Mouse (Mus musculus): Measurements from ENCODE around the gene Alg14. TPM values are rescaled to one million over a fixed set of nuclear protein-coding genes. Genes with fewer than 3 reads are reported as not detected.

Gene Alg14
- total RNA-seq, 2 experiments from 2014 or later = 31.8 to 32.1 TPM

DNA sequence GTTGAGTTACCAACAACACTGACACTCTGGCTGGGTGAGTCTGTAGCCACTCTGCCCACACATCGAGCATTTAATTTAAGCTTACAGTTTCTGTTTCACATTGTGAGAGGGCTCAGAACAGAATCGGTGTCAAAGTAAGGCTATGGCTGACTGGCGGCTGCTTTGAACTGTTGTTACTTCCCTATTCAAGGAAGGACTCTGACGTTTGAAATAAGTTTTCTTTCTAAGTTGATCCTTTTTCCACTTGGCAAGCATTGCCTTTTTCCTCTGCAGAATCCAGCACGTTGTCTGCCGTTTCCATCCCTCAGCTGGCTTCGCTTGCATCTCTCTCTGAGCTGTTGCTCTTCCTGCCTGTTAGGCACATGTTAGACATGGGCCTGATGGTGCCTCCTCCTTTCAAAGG lies 38.7 kb downstream of the Alg14 start:
- no peak for DNase-seq (ENCODE audit: low spot score in 2 of 2)

DNA sequence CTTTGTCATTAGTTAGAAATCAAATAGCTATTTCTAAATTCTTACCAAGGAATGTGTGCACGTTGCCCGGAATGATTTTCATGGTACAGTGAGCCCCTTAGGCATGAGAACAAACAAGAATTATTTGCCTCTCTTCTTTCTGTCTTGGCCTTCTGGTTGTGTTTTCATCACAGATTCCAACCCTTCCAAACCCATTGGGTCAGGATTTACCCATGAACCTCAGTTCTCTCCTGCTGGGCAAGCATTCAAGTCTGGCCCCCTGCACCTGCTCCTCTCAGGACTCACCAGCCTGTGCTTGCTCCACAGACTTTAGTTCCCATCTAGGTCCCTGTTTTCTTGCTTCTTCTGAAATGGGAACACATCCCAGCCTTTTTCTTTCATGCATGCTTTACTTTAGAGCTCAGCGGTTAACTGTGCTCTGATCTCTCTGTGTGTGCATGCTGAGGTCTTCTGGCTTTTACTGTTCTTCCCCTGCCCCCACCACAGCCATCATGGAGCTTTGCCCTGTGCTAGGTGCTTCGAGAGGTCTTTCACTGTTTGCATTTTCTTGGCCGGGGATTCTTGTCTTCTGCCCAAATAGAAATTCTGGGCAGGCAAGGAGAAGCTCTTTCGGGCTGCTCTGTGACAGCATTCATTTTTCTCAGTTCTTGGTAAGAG lies 44.8 kb downstream of the Alg14 start:
- DNase-seq (ENCODE audit: low spot score in 2 of 2) = no peak

DNA sequence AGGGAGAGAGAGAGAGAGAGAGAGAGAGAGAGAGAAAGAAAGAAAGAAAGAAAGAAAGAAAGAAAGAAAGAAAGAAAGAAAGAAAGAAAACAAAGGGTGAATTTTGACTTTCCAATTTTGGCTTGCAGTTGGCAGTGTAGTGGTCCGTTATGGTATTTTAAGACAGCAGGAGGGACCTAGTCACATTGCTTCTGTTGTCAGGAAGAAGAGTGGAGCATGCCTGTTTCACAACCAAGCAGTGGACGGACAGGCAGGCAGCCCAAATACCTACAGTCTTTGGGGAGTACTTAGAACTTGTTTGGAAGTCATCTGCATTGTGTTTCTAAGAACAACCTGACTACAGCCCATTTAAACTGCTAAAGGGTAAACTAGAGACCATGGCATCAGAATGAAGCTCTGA lies 47.1 kb downstream of the Alg14 start:
- DNase-seq (ENCODE audit: low spot score in 2 of 2) = no peak

DNA sequence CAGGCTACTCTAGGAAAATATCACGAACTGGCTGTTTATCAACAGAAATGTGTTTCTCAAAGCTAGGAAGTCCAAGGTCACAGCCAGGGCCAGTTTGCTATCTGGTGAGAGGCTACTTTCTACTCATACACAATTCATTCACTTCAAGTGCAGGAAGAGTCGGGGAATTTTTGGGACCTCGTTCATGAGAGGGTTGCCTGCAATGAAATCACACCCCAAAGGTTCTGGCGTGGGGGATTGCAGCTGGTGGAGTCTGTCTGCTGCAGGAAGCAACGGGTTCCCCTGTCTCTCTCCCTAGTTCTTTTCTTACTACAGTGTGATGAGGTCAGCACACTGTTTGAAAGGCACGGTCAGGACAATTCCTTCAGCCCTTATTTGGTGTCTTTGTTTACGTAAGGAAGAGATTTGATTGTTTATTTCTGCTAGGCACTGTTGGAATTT lies 48.8 kb downstream of the Alg14 start:
- DNase-seq (ENCODE audit: low spot score in 2 of 2) = peak in 1 of 2 experiments; percentile 46

DNA sequence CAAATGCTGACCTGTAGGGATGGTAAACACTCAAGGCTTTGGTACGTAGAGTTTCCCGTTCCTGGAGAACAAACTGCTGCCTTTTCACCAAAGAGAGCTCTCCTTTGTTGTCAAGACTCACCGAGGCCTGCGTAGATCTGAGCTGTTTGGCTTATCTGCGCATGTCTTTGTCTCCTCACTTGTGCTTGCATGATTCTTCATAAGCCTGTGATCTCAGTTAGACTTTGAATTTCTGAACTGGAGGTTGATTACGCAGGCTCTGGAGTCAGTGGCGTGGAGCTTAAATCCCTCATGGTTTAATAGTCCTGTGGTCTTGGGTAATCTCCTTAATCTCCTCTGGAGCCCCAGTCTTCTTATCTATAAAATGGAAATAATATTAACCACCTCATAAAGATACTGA lies 51.7 kb downstream of the Alg14 start:
- DNase-seq (ENCODE audit: low spot score in 2 of 2) = no peak

DNA sequence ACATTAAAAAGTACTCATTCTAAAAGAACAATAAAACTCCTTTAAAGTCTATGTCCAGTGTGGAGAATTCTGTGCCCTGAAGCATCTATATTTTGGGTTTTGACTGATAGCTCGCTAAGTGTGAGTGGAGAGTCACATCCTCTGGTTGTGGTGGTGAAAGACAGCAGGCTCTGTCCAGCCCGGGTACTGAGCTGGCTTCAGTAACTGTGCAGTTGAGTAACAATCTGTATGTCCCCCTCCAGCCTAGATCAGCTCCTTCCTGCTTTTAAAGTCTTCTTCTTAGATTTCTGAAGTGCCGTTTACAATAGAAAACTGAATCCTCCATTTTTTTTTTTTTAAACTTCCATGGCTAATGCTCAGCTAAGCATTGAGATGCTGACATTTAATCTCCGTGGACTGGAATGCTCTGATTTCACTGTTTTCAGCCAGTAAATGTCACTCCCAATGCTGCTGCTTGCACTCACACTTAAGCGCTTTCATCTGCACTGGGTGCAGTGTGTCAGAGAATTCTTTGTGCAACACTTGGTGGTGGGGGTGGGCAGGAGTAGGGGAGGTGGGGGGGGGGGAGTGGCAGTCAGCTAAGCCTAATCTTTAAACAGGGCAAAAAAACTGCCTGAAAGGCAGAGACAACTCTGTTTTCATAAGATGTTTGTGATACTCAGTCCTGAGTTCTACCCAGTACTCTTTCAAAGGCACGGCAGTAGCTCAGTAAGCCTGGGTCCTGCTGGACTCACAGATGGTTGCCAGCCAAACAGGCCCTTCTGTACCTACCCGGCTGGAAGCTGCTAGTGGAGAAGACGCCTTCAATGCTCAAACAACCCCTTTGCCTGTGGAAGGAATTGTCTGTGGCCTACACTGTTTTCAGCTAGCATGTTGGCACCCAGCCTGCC lies 52.7 kb downstream of the Alg14 start:
- no peak for DNase-seq (ENCODE audit: low spot score in 2 of 2)

DNA sequence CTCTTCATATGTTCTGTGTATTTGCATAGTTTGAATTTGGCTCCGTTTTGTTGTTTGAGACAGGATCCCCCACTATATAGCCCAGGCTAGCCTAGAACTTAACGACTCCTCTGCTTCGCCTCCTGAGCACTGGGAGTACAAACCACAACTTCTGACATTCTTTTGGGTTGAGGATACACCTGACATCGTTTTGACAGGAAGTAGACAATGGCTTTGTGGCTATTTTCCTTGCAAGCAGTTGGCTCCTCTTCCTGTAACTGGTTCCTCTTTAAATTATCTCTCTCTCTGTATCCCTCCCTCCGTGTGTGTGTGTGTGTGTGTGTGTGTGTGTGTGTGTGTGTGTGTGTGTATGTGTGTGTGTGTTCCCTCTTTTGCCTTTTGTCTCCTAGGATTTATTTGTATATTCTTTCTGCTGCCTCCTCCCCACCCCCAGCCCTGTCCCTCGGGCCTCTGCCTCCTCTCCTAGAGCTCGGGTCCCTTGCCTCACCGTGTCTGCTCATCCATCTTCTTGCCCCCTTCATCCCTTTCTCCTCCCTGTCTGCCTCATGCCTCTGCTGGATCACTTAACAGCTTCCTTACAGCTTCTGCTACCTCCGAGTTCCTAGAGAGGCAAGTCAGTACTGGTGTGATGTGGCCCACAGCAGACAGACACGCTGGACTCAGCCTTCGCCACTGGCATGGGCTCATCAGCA lies 53.5 kb downstream of the Alg14 start:
- no peak for DNase-seq (ENCODE audit: low spot score in 2 of 2)

DNA sequence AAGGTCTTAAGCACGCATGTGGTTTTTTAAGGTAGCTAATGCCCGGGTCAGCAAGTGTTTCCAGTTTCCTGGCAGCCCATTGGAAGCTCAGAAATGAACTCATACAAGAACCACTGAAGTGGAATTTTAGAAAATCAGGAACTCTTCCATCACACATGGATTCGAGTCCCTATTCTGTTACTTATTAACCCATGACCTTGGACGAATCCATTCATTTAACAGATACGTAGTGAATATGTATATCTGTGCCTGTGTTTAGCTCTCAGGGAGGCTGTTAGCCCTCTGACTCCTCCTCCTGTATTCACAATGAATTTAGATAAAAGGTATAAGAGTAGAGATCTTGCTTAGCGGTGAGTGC lies 54.0 kb downstream of the Alg14 start:
- DNase-seq (ENCODE audit: low spot score in 2 of 2) = no peak

DNA sequence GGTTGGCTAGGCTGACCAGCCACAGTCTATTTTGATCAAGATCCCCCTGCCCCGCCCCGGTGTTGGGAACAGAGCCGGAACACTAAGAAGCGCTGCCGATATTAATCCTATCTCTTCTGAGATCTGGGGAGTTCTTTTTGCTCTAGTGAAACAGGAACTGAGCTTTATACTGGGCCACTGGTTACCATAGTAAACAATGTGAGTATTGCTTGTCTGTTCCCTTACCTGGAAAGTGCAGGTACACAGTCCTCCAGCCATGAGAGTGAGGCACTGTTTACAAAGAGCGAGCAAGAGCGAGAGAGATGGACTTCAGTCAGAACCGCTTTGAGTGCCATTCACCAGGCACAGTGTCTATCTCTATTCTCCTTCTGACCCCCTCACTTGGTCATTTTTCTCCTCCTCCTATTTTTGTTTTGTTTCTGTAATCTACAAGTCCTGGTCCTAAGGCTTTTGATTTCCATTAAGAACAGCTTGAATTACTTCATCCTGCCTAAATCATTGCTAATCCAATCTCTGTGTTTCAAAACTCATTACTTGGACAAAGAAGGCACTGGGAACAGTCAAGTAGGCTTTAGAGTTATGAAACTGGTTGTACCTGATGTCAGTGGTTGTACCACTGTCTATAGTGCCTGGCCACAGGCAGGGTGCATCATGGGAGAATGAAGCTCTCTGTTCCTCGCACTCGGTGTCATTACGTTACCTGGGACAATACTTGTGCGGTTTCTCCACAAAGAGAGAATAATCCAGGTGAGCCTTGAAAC lies 55.1 kb downstream of the Alg14 start:
- DNase-seq (ENCODE audit: low spot score in 2 of 2) = no peak

DNA sequence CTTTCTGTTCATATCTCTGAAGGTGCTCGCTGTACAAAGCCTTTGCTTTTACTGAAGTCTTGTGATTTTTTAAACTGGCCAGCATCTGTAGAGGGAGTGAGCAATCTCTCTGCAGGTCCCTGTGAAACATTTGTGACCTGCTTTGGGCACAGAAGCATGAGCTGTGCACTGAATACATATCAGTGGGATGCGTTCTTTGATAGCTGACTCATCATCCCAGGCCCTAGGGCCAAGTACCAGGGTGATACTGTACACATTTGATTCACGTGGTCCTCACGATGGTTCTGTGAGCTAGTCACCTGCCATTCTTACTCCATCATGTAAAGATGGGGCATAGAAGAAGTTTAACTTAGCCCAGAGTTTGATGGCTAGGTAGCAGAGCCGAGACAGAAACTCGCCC lies 57.2 kb downstream of the Alg14 start:
- no peak for DNase-seq (ENCODE audit: low spot score in 2 of 2)

DNA sequence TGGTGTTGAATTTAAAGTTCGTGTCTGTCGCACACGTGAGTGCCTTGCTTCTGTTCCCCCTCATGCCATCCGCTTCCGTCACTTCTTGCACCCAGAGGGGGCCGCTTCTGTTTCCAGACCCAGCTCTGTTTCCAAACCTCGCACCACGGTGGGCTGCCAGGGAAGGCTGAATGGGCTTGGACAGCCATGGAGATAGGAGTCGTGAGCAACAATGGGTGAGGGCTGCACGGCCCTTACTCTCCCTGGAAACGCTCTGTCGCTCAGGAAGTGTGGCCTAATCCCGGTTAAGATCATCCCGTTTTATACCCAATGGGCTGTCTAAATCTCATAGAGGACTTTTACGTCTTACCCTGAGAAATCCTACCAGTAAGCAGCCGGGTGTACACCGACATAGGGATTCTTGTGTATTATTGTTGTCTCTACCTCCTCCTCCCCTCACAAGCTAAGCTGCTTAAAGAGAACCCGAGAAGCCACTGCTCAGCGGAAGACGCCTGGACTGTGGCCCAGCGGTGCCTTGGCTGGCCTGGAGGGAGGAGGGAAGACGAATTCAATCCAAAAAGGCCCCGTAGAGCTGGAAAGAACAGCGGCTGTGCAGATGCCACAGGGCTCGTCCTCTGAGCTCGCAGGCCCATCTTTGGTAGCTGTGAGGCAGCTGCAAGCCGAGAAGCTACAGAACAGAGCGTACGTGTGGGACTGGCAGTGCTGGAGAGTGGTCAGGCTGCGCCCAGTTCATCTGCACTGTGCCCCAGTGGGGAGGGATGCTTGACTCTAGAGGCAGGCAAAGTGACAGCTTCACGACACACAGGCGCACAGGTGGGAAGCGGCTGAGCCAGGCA lies 58.0 kb downstream of the Alg14 start:
- no peak for DNase-seq (ENCODE audit: low spot score in 2 of 2)

DNA sequence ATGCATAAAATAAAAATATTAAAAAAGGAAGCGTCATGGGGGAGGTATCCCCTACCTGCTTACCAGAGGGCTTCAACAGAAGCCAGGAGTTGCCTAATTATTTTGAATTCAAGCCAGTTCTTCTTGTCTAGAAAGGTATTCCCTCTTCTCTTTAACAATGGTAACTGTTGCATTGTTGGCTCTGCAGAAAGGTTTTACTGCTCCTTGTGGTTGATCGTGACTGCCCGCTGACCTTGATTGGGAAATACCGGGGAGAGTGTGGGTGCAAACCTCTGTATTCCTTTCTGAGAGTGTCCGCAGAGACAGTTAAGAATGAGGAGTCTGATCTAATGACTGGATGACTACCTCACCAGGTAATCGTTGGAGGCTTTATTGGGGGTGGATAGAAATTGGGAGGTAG lies 59.7 kb downstream of the Alg14 start:
- DNase-seq (ENCODE audit: low spot score in 2 of 2) = no peak

DNA sequence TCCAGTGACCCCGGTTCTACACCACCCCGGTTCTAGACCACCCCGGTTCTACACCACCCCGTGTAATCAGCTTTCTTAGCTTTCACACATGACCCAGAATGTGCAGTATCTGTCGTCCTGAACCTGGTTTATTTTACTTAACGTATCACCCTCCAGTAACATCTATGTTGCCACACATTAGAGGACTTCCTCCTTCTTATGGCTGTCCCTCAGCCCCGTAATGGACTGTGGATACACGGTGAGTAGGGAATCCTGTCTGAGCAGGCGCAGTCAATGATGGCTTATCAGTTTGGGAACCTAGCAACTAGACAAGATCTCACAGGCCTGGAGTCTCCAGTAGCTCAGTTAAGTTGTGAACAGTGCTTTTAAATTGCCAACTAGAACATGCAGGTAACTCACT lies 62.7 kb downstream of the Alg14 start:
- no peak for DNase-seq (ENCODE audit: low spot score in 2 of 2)

DNA sequence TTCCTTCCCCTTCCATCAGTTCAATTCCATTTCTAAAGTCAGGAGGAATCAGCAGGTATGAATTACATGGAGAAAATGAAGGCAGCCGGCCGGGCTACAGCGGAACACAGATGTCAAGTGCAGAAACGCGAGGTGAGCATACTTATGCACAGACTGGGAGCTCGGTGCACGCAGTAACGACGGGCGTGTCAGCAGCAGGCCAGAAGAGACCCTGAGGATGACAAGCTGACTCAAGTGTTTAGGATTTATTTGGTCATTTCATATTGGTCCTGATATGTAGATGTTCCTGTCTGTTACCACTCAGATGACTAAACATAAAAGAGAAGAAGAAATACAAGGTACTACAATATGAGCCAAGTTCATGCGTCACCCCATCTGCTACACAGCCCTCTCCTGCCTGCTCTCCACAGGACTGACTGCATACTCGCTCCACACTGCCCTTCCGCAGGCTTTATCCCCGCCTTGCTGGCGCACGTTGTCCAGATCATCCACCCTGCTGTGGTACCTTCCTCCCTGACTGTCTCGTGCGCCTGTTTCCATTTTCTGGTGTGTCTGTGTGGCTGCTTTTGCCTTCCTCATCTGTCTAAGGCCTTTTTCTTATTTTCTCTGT lies 63.4 kb downstream of the Alg14 start:
- peak in 1 of 2 experiments; percentile 14 for DNase-seq (ENCODE audit: low spot score in 2 of 2)

DNA sequence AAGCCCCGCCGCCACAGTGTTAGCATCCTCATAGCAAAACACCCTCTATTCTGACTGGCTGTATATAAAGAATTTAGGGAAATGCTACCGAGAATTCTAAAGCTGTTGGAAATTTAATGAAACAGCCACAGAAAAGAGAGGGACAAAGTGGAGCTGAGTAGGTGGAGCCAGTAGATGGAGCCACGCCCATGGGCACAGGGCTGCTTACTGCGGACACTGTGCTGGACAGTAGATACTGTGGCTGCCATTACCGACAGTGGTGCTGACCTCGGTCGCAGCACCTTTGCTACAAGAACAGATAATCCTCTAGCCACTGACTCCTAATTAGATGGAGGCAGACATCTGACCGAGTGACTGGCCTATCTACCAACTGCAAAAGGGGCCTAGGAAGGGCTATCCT lies 64.0 kb downstream of the Alg14 start:
- DNase-seq (ENCODE audit: low spot score in 2 of 2) = no peak

DNA sequence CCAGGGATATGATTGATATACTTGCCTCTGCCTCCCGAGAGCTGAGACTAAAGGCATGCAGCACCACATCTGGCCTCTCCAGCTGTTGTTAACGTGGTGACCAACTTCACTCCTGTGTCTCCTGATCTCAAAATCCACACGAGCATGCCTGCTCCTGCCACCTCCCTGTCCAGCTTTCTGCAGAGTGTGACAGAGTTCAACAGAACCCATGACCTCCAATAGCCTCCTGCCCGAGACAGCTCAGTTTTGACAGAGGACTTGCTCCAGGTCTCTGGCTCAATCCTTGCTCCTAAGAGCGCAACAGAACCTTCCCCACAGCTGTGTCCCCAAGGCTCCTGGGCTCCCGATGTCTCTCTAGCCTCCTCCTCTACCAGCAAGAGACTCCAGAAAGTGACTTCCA lies 64.5 kb downstream of the Alg14 start:
- no peak for DNase-seq (ENCODE audit: low spot score in 2 of 2)

DNA sequence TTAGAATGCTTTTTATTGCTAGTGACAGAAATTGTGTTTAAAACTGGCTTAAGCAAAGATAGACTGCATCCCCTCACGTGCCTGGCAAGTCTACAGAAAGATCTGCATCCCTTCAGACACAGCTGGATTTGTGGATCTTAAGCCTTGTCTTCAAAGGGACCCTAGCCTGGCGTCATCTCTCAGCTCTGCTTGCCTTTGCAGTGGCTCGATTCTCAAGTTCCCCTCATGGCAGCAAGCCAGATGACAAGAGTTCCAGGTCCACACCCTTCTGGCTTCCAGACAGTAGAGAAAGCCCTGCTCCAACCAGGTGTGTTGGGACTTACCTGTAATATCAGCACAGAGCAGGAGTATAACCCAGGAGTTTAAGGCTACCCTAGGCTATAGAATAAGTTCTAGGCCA lies 65.5 kb downstream of the Alg14 start:
- DNase-seq (ENCODE audit: low spot score in 2 of 2) = no peak

DNA sequence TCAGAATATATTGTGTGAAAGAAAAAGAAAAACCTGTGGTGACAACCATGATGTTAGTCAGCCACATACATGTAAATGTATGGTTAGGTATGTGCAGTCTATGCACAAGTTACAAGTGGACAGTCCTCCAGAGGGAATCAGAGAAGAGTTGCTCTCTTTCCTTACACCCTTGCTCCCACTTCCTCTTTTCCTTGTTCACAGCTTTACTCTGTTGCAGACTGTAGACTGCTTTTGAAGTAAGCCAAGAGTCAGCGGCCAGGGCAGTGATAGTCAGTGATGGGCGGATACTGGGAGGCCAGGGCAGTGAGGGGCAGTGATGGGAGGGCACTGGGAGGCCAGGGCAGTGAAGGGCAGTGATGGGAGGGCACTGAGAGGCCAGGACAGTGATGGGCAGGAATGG lies 66.7 kb downstream of the Alg14 start:
- DNase-seq (ENCODE audit: low spot score in 2 of 2) = no peak

DNA sequence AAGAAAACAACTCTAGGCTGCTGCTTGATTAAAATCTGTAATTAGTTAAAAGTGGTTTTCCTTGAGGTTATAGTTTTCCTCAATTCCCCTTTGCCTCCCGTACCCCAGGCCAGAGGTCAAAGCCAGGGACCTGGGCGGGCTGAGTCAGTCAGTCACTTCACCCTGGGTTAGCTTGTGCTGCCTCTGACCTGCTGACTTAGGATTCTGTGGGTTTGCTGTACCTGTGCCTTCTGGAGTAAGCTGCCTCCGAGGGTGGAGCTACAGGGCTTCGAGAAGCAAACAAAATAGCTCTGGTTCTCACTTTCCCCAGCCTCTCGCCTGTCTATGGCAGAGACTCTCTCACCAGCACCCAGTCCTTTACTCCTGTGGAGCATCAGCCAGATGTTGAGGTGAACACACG lies 67.3 kb downstream of the Alg14 start:
- DNase-seq (ENCODE audit: low spot score in 2 of 2) = no peak

DNA sequence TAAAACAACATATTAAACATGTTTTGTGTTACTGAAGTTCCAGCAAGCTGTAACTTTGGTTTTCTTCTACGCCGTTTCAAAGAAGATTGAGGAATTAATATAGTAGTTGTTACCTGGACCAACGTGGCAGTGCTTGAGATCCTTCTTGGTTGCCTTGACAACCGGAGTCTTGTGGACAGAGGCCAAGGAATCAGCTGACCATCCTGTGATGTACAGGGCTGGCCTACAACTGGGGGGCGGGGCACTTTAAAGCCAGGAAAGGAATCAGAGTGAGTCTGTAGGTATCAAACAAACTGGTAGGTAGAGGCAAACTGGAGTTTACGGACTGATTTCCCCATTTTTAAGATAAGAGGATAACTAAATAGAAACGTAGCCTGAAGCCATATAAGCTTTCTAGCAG lies 67.7 kb downstream of the Alg14 start:
- no peak for DNase-seq (ENCODE audit: low spot score in 2 of 2)
